Mouse (Mus musculus): ENCODE results near the gene Scn2b. TPM values are rescaled to one million over a fixed set of nuclear protein-coding genes. Genes with fewer than 3 reads are reported as not detected.

The Scn2b gene
- total RNA-seq (2023) = 1.5 and 2.0 TPM in 2 replicates

GRCm38 (mm10) chr9:45117741-45118431 lies at the start of gene Scn2b:
Gene Scn2b, plus strand, starts transcription at chr9:45117782.

DNA sequence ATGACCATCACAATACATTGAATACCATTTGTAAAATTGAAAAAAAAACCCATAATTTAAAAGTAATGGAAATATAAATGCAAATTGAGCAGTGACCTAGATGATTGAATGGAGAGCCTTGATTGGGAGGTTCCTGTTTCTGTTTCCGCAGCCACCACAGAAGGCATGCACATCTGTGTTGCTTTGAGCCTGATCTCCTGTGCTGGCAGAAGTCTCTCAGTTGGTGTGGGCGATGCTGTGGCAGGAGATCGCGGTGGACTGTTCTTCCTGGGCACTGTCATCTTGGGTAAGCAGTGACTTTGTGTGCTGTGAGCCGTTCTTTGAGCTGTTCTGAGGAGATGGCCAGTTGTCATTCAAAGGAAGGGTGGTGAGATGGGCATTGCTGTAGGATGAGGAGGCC lies 38.6 kb upstream of the Scn2b start, which contains the start of gene Jaml:
Jaml (plus strand) TSS at position 173 of the 400 bp plus-strand sequence.

GRCm38 (mm10) chr9:45138191-45139032 lies 20.8 kb downstream of the Scn2b start, which contains the start of gene Scn4b:
Gene Scn4b, plus strand, starts transcription at chr9:45138395.

Other genes starting within 250 kb of the Scn2b start
- gene Kmt2a, start 236.5 kb upstream of the Scn2b start, total RNA-seq (2023) = 42.8 and 47.7 TPM in 2 replicates
- 155 and 185 TPM in 2 replicates for gene Atp5l, start 197.0 kb upstream of the Scn2b start, total RNA-seq (2023)
- 63.4 and 71.4 TPM in 2 replicates for gene Ube4a, start 152.2 kb upstream of the Scn2b start, total RNA-seq (2023)
- 0.47 and 0.93 TPM in 2 replicates for gene Cd3g, start 137.4 kb upstream of the Scn2b start, total RNA-seq (2023)
- gene Cd3d, start 136.0 kb upstream of the Scn2b start, total RNA-seq (2023) = 100 and 121 TPM in 2 replicates
- gene Cd3e, start 108.2 kb upstream of the Scn2b start, total RNA-seq (2023) = not detected in 2 replicates
- gene Mpzl2, start 78.0 kb upstream of the Scn2b start, total RNA-seq (2023) = 0.11 TPM in 1 of 2 replicates, not detected in the other
- gene Mpzl3, start 62.6 kb upstream of the Scn2b start, total RNA-seq (2023) = 9.9 and 12.7 TPM in 2 replicates
- gene Jaml, start 38.6 kb upstream of the Scn2b start, total RNA-seq (2023) = 93.4 and 131 TPM in 2 replicates
- 0.16 and 0.34 TPM in 2 replicates for gene Scn4b, start 20.6 kb downstream of the Scn2b start, total RNA-seq (2023)
- gene BC049352, start 64.2 kb downstream of the Scn2b start, total RNA-seq (2023) = not detected in 2 replicates
- gene Tmprss4, start 86.3 kb downstream of the Scn2b start, total RNA-seq (2023) = not detected in 2 replicates
- 98.2 and 126 TPM in 2 replicates for gene Il10ra, start 151.4 kb downstream of the Scn2b start, total RNA-seq (2023)
- gene Tmprss13, start 201.3 kb downstream of the Scn2b start, total RNA-seq (2023) = not detected in 2 replicates